Mouse (Mus musculus) gastrocnemius, postnatal 36 days (tissue): ENCODE data around the gene Emp1. TPM values are rescaled to one million over a fixed set of nuclear protein-coding genes. Genes with fewer than 3 reads are reported as not detected.

Experiments
- DNase-seq, 2 experiments: peaks; one replicate each; pipeline ENCODE4 v3.0.0; 2022
- intact Hi-C: fragments of 180-260 bp; cut with DNase I; formaldehyde crosslinking; loops from one replicate; pipeline ENCODE4 v1.15.1; 2025
- long read RNA-seq, 2 experiments: library from polyadenylated mRNA; stranded (forward); transcript quantifications; one replicate each; pipeline ENCODE4 v2.0.0; 2021
- total RNA-seq, 2 experiments: library from RNA; stranded (reverse); gene quantifications; 2 replicates each; pipeline ENCODE4 v1.2.3; 2021

Emp1 gene
- 10 to 100 TPM; 25.5 to 34.9 TPM for total RNA-seq
- long read RNA-seq, experiment 1, partial matches to known transcripts, result 8 of 8 reads
- long read RNA-seq, experiment 1, other reads (novel, unspliced or antisense), result 0 of 8 reads
- long read RNA-seq, experiment 2, partial matches to known transcripts, result 9 of 9 reads
- long read RNA-seq, experiment 2, other reads (novel, unspliced or antisense), result 0 of 9 reads

GRCm38 (mm10) chr6:135362459-135363159, at the start of gene Emp1:
TSS of gene Emp1 (plus strand) at chr6:135362545.
- DNase-seq, result peak; percentile 84 to 90
- intact Hi-C loops, result no loop called here

- peak; percentile 46 to 60 for DNase-seq
- intact Hi-C loops, result no loop called here
Measured at GRCm38 (mm10) chr6:135313981-135314380, 48.4 kb upstream of the Emp1 start.

GRCm38 (mm10) chr6:135316141-135316540, 46.2 kb upstream of the Emp1 start:
- intact Hi-C loops, result no loop called here
- no peak for DNase-seq

GRCm38 (mm10) chr6:135319431-135319933, 42.9 kb upstream of the Emp1 start:
- intact Hi-C loops, result no loop called here
- DNase-seq, result no peak

- intact Hi-C loops, result no loop called here
- no peak for DNase-seq
Measured at GRCm38 (mm10) chr6:135322749-135323148, 39.6 kb upstream of the Emp1 start.

- intact Hi-C loops, result no loop called here
- DNase-seq, result peak; percentile 50 to 62
Measured at GRCm38 (mm10) chr6:135323311-135323982, 38.9 kb upstream of the Emp1 start.

- intact Hi-C loops, result no loop called here
- no peak for DNase-seq
Measured at GRCm38 (mm10) chr6:135324111-135324510, 38.2 kb upstream of the Emp1 start.

- no peak for DNase-seq
- intact Hi-C loops, result no loop called here
Measured at GRCm38 (mm10) chr6:135324686-135325300, 37.6 kb upstream of the Emp1 start.

- intact Hi-C loops, result no loop called here
- no peak for DNase-seq
Measured at GRCm38 (mm10) chr6:135326847-135327246, 35.5 kb upstream of the Emp1 start.

- intact Hi-C loops, result no loop called here
- no peak for DNase-seq
Measured at GRCm38 (mm10) chr6:135331916-135332315, 30.4 kb upstream of the Emp1 start.

GRCm38 (mm10) chr6:135332737-135333281, 29.5 kb upstream of the Emp1 start:
- no peak for DNase-seq
- intact Hi-C loops, result no loop called here

GRCm38 (mm10) chr6:135333994-135334651, 28.2 kb upstream of the Emp1 start:
- peak; percentile 35 for DNase-seq
- intact Hi-C loops, result no loop called here

GRCm38 (mm10) chr6:135336376-135336775, 26.0 kb upstream of the Emp1 start:
- intact Hi-C loops, result no loop called here
- DNase-seq, result peak; percentile 18 to 29

GRCm38 (mm10) chr6:135340355-135341075, 21.8 kb upstream of the Emp1 start:
- intact Hi-C loops, result no loop called here
- peak in 1 of 2 experiments; percentile 57 for DNase-seq

- no peak for DNase-seq
- intact Hi-C loops, result no loop called here
Measured at GRCm38 (mm10) chr6:135341076-135341378, 21.3 kb upstream of the Emp1 start.

GRCm38 (mm10) chr6:135351638-135352302, 10.6 kb upstream of the Emp1 start:
- intact Hi-C loops, result no loop called here
- no peak for DNase-seq

- intact Hi-C loops, result no loop called here
Measured at GRCm38 (mm10) chr6:135352537-135352936, 9.8 kb upstream of the Emp1 start.

GRCm38 (mm10) chr6:135354953-135355352, 7.4 kb upstream of the Emp1 start:
- DNase-seq, result no peak
- intact Hi-C loops, result no loop called here

More at GRCm38 (mm10) chr6:135352537-135352936, 9.8 kb upstream of the Emp1 start:
- DNase-seq, result no peak

GRCm38 (mm10) chr6:135360331-135360730, 2.0 kb upstream of the Emp1 start:
- DNase-seq, result no peak
- intact Hi-C loops, result no loop called here
